Mouse (Mus musculus) skeletal muscle tissue, postnatal 0 days (tissue): ENCODE measurements around the gene Ralgapb. TPM values are rescaled to one million over a fixed set of nuclear protein-coding genes. Genes with fewer than 3 reads are reported as not detected.

ENCODE experiments used
- polyA plus RNA-seq: library from polyadenylated mRNA; unstranded; fragments of >200 nt; fragmentation: Nextera tagmentation; extraction: Ambion mirVana; gene quantifications from 2 replicates; pipeline ENCODE4 v1.2.1, GENCODE M21; 2015

Ralgapb gene
- 7.6 and 7.9 TPM in 2 replicates for polyA plus RNA-seq

DNA sequence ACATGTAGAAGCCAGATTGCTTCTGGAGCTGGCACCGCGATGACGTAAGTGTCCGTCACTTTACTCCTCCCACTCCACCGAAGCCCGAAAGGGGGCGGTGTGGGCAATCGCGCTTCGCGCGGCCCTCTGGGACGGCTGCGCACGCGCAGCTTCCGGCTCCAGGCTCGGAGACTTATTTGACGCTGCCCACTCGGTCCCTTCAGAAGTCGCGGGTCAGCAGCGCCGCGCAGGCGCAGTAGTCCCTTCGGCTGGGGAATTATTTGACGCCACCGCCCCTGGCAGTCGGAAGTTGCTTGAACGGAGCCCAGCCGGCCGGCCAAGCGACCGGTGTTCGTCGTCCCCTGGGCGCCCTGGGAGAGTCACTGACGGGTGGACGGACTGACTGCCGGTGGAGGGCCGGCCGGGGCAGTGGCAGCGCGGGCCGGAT is at the start of gene Ralgapb:
Gene Ralgapb (plus strand): TSS at position 254 of the 427 bp plus-strand sequence.

DNA sequence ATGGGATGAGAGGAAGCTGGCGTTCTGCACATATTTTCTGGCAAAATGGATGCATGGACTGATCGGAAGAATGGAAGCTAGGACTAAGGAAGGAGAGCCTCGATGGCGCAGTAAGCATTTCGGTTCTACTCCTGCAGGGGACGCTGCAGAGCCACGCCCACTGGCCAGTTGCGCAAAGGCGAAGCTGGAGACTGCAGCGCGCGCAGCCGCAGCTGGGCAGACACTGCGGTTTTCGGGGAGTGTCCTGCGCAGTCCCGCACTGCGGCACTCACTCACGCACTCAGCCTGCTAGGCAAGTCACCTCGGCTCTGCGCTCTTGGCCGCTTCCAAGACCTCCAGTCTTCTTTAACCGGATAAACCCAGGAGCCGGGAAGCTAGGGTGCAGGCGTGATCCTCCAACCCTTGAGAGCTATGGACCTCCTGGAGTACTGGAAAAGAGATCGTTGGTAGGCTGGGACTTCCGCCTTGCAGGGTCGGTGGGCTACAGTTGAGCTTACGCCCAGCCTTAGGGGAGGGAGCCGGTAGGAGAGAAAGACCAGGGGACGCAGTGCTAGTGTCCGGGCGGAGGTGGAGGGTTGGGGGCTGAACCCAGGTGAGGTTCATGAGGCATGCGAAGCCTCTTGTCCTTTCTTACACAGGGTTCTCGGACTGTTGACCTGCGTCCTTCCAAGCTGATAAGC is 34.1 kb upstream of the Ralgapb start, which contains the start of gene Snhg11:
Gene Snhg11 (plus strand): TSS at position 196 of the 680 bp plus-strand sequence.

DNA sequence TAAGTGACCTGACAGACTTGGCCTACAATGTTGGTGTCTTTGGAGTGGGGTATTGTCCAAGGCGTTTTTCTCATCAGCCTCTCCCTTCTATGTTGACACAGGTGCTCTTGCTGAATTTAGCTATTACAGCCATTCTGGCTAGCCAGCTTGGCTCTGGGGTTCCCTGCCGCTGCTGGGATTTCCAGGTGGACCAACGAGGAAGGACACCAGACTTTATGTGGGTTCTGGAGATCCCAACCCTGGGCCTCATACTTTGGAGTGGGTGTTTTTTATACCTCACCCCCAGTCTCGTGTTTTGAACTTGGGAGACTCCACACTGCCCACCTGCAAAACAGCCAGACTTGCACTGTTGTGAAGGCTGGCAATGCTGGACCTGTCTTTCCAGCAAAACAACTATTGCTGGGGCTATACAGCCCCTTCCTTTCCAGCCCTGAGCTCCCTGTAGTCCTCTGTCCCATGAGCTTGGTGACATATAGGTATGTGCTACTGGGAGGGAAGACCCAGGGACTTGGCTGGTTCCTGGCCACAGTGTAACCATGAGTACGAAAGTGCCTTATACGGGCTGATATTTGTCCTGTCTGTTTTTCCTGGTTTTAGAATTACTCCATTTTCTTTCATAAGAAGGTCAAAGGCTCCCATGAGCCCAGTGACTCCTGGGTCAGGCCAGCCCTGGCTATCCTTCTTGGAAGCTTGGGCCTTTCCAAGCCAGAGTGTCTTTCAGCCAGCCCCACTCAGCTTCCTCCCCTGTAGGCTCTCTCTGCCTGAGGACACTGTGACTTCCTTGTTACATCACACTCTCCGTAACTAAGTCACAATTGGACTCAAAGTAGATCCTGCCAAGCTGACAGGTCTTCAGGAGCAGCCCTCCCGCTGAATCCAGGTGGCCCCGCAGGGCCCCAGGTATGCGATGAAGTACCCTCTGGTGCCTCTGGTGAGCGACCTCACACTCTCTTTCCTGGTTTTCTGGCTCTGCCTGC is 92.5 kb downstream of the Ralgapb start, which contains the start of gene Adig:
Gene Adig (plus strand): TSS at position 777 of the 977 bp plus-strand sequence.

DNA sequence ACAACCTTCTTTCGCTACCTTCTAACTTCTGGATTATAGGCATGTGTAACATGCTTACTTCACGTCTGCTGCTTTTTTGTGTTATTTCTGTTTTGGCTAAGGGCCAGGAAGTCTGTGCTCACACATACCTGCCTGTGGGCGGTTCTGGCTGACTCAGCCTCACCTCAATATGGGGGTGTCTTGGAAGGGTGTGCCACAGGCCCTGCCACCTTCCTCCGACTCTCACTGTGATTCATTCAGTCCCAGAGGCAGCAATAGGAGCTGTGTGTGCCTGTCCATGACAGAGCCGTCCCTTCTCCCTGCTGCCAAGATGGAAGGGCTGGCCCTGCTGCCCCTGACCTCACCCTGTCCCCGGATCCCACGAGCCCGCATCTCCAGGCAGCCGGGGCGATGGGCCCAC is 102.9 kb downstream of the Ralgapb start, which contains the start of gene Arhgap40:
Gene Arhgap40 (plus strand): TSS at position 269 of the 400 bp plus-strand sequence.

Other genes with a start within 250 kb of the Ralgapb start
- gene D630003M21Rik, start 180.6 kb upstream of the Ralgapb start, polyA plus RNA-seq = 1.1 and 1.4 TPM in 2 replicates
- gene Bpi, start 151.8 kb upstream of the Ralgapb start, polyA plus RNA-seq = not detected in 2 replicates
- 6.0 and 9.7 TPM in 2 replicates for gene Lbp, start 103.4 kb upstream of the Ralgapb start, polyA plus RNA-seq
- 0.10 and 1.8 TPM in 2 replicates for gene Snhg11, start 34.2 kb upstream of the Ralgapb start, polyA plus RNA-seq
- gene Adig, start 92.8 kb downstream of the Ralgapb start, polyA plus RNA-seq = 6.7 and 84.5 TPM in 2 replicates
- gene Arhgap40, start 102.9 kb downstream of the Ralgapb start, polyA plus RNA-seq = 0.54 TPM in 1 of 2 replicates, not detected in the other
- not detected in 2 replicates for gene Slc32a1, start 200.9 kb downstream of the Ralgapb start, polyA plus RNA-seq
- 2.8 and 5.2 TPM in 2 replicates for gene Actr5, start 215.0 kb downstream of the Ralgapb start, polyA plus RNA-seq